Mouse (Mus musculus) embryonic facial prominence, embryonic 15.5 days (tissue): ENCODE data around the gene Rabl6. TPM values are rescaled to one million over a fixed set of nuclear protein-coding genes. Genes with fewer than 3 reads are reported as not detected.

ENCODE experiments used
- ATAC-seq: fragments of 200-750 bp; cut with Nextera tagmentation; 2 replicates; pipeline ENCODE4 v1.8.0; 2017; ENCODE audit warnings: low read depth, moderate TSS enrichment; ENCODE audit not compliant: insufficient number of reproducible peaks, low FRiP score, low TSS enrichment
- H3K27ac ChIP-seq: fragments of 300-500 bp; sonication (generic); replicated peaks from 2 replicates; pipeline ENCODE4 v1.5.1; 2015; ENCODE audit warnings: mild to moderate bottlenecking, inconsistent platforms
- H3K27me3 ChIP-seq: fragments of 300-500 bp; sonication (generic); 2 replicates; pipeline ENCODE4 v1.6.1; 2015; ENCODE audit warnings: inconsistent platforms
- H3K36me3 ChIP-seq: fragments of 300-500 bp; sonication (generic); 2 replicates; pipeline ENCODE4 v1.6.1; 2015; ENCODE audit warnings: mild to moderate bottlenecking, inconsistent platforms
- H3K4me1 ChIP-seq: fragments of 300-500 bp; sonication (generic); 2 replicates; pipeline ENCODE4 v1.6.1; 2015; ENCODE audit warnings: inconsistent platforms
- H3K4me2 ChIP-seq: fragments of 300-500 bp; sonication (generic); replicated peaks from 2 replicates; pipeline ENCODE4 v1.6.1; 2015; ENCODE audit warnings: mild to moderate bottlenecking, inconsistent platforms
- H3K4me3 ChIP-seq: fragments of 300-500 bp; sonication (generic); replicated peaks from 2 replicates; pipeline ENCODE4 v1.5.1; 2015; ENCODE audit warnings: mild to moderate bottlenecking, inconsistent platforms
- H3K9ac ChIP-seq: fragments of 300-500 bp; sonication (generic); 2 replicates; pipeline ENCODE4 v1.6.1; 2015; ENCODE audit warnings: inconsistent platforms
- H3K9me3 ChIP-seq: fragments of 300-500 bp; sonication (generic); replicated peaks from 2 replicates; pipeline ENCODE4 v1.6.1; 2016; ENCODE audit warnings: inconsistent platforms
- WGBS: fragments of 180-500 bp; shearing (Covaris S2); methylation state at CpG from one replicate; pipeline ENCODE4 v1.1.7; 2015; 5-methylcytosine and 5-hydroxymethylcytosine counted together
- polyA plus RNA-seq: library from polyadenylated mRNA; unstranded; fragments of >200 nt; fragmentation: Nextera tagmentation; extraction: Ambion mirVana; gene quantifications from 2 replicates; pipeline ENCODE4 v1.2.1, GENCODE M21; 2015

The Rabl6 gene
- polyA plus RNA-seq, 1 experiment from 2014 or later = 83.3 TPM

DNA sequence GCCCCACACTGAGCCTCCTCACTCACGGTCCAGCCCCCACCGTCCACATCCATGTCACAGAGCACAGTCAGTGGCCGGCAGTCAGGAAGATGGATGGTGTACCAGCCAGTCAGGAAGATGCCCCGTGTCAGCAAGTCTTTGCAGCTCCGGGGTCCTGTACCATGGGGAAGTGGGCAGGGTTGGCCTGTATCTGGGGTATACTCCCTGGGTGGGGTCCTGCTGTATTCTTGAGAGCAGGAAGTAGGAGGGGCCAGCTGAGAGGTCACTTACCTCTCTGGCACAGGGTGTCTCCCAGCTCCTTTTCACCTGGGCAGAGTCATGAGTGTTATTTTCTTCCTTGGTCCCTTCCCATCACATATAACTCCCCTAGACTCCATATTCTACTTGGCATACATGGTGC is 17.7 kb upstream of the Rabl6 start:
- no peaks in the 10 kb centered on the region for H3K36me3 ChIP-seq
- no peak overlapping the region for H3K4me3 ChIP-seq
- ATAC-seq = no peak
- H3K27ac ChIP-seq = no peak overlapping the region
- H3K27me3 ChIP-seq = no peaks in the 10 kb centered on the region
- H3K9ac ChIP-seq = no peak overlapping the region
- H3K9me3 ChIP-seq = no peaks in the 10 kb centered on the region
- H3K4me1 ChIP-seq = peaks cover 14% of the 10 kb centered on the region
- WGBS = 72% methylated on average over 5 of the region's 5 CpGs
- H3K4me2 ChIP-seq = no peak overlapping the region

DNA sequence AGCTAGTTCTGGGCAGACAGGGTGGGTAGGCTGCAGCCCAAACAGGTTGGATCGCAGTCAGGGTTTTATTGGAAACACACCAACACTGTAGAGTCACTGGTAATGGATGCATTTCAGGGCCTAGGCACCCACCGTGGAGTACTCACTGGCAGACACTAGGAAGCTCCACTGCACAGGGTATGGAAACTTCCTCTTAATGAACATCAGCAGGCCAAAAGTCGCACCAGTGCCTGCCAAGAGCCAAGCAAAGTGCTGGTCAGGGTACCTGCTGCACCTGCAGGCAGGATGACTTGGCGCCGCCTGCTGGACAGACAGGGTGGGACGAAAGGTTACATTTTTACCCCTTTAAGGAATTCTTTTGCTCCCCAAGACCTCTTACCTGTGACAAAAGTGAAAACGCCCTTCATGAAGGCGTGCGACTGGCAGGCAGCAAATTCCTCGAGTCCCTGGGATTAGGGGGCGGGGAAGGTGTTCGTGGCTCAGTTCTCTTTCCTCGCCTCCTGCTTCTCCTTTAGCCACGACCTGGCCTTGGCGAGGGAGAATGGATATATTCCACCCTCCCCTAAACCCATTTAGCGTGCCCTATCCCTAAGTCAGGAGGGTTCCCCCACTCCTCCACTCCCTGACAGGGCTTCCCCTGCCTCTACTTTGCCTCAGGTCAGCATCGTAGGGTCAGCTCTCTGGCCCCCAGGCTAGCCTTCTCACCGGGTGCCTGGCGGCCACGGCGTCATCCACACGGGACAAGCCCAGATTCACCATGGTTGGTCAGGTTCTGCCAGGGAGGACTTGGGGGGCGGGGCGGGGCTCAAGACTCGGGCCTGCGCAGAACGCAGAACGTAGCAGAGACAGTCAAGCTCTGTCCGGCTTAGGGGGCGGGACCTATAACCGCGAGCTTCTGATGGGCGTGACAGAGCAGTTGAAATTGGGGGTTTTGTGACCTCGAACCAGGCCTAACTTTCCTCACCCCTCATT is 13.2 kb upstream of the Rabl6 start, which contains the start of gene Tmem141:
TSS of gene Tmem141 (minus strand) at position 777 of the 972 bp plus-strand sequence.
- Histone ChIP-seq H3K27me3 (peaks cover 16% of the 10 kb centered on the region), H3K9me3 (no peaks in the 10 kb centered on the region), H3K4me2 (peak within 1 kb of the TSS; percentile 83), H3K4me3 (peak within 1 kb of the TSS; percentile 53), H3K36me3 (no peaks in the 10 kb centered on the region), H3K4me1 (peaks cover 22% of the 10 kb centered on the region), H3K9ac (peak within 1 kb of the TSS; percentile 35; the same call in 1 of the 2 replicates), H3K27ac (peak within 1 kb of the TSS; percentile 71)
- ATAC-seq = peak; percentile 84
- 5% methylated on average over 34 of the region's 34 CpGs for WGBS

DNA sequence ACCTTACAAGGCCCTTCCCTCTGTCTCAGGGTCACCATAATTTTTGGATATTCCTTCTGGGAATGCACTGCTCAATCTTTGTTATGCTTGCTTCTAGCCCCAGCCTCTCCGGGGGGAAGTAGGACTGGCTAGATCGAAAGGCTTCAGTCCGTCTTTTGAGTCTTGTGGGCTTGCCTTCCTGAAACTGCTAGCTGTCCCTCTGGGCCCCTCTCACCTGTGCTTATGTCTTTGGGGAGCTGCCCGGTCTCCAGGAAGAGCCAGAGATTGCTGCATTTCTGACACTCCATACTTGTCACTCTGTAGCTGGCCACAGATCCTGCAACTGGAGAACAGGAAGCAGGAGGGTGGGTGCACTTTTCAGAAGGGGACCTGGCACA is 12.5 kb upstream of the Rabl6 start:
- Histone ChIP-seq H3K9ac (no peak overlapping the region), H3K4me1 (peaks cover 29% of the 10 kb centered on the region), H3K36me3 (no peaks in the 10 kb centered on the region), H3K9me3 (no peaks in the 10 kb centered on the region), H3K4me2 (peak overlapping the region; percentile 83), H3K4me3 (peak overlapping the region; percentile 53; the same call in 1 of the 2 replicates), H3K27me3 (peaks cover 23% of the 10 kb centered on the region), H3K27ac (peak overlapping the region; percentile 71; the same call in 1 of the 2 replicates)
- no peak for ATAC-seq
- WGBS = 70% methylated on average over 4 of the region's 4 CpGs

DNA sequence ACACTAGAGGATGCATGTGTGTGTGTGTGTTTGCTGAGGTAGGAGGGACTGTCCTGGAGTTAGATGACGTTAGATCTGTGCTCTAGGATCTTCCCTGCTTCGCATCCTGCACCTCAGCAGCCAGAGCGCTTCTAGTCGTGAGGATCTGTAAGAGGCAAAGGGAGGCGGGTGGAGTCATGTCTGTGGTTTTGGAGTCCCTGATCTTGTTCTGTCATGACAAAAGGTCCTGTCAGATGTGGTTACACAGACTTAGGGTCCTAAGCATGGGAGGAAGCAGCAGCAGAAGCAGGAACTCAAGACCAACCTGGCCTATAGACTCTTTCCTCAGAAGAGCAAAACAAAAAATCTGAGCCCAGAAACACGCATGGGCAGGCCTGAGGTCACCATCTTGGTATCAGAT is 12.1 kb upstream of the Rabl6 start:
- no peak for ATAC-seq
- Histone ChIP-seq H3K4me3 (no peak overlapping the region), H3K27me3 (peaks cover 27% of the 10 kb centered on the region), H3K27ac (0 out of 2 replicates have a peak overlapping the region, but pooled peaks have one; percentile 71), H3K9ac (no peak overlapping the region), H3K4me1 (peaks cover 31% of the 10 kb centered on the region), H3K9me3 (no peaks in the 10 kb centered on the region), H3K36me3 (no peaks in the 10 kb centered on the region), H3K4me2 (no peak overlapping the region; the same call in 1 of the 2 replicates)
- 55% methylated on average over 6 of the region's 6 CpGs for WGBS

DNA sequence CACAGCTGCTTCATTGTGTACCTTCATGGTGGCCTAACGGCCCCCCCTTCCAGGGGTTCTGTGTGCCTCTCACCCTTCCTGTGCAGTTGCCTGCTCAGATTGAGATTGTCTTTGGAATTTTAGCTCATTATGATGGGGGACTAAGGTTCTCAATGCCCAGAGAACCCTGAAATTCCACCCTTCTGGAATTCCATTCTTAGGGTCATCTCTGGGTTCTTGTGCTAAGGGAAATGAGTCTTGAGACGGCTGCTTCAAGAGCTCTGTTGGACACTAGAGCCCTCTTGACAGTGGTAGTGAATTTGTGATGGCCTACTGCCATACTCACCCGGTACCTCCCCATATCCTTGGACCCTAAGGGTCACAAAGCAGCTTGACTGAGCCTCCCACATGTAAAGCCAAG is 9.3 kb upstream of the Rabl6 start, which contains the start of gene Ccdc183:
TSS of gene Ccdc183 (minus strand) at position 101 of the 400 bp plus-strand sequence.
- no peak for ATAC-seq
- Histone ChIP-seq H3K27ac (no peak within 1 kb of the TSS), H3K4me3 (no peak within 1 kb of the TSS), H3K27me3 (peaks cover 38% of the 10 kb centered on the region), H3K36me3 (no peaks in the 10 kb centered on the region), H3K9me3 (no peaks in the 10 kb centered on the region), H3K4me1 (peaks cover 31% of the 10 kb centered on the region), H3K4me2 (peak within 1 kb of the TSS; percentile 42; the same call in 1 of the 2 replicates), H3K9ac (no peak within 1 kb of the TSS)
- 73% methylated on average over 3 of the region's 3 CpGs for WGBS

DNA sequence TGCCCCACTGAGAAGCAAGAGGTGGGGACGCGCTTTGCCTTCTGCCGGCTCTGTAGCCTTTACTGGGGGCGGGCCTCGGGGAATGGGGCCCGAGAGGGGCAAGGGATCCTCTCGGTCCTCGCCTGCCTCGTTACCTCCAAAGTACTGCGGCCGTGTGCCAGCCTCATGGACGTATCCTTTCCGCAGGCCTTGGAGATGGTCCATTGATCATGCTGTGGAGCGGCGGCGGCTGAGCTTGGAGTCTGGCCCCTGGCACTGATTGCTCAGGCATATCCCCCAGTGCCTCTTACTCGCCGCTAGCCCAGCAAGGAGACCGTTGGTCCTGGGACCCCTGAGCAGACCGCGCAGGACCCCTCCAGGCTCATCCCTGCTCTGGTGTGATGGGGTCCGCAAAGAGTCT is 8.1 kb upstream of the Rabl6 start:
- WGBS = 15% methylated on average over 22 of the region's 22 CpGs
- ATAC-seq = no peak
- Histone ChIP-seq H3K9me3 (no peaks in the 10 kb centered on the region), H3K36me3 (no peaks in the 10 kb centered on the region), H3K4me2 (peak overlapping the region; percentile 42), H3K4me1 (peaks cover 21% of the 10 kb centered on the region), H3K4me3 (peak overlapping the region; percentile 11; the same call in 1 of the 2 replicates), H3K9ac (no peak overlapping the region), H3K27ac (no peak overlapping the region), H3K27me3 (peaks cover 38% of the 10 kb centered on the region)

DNA sequence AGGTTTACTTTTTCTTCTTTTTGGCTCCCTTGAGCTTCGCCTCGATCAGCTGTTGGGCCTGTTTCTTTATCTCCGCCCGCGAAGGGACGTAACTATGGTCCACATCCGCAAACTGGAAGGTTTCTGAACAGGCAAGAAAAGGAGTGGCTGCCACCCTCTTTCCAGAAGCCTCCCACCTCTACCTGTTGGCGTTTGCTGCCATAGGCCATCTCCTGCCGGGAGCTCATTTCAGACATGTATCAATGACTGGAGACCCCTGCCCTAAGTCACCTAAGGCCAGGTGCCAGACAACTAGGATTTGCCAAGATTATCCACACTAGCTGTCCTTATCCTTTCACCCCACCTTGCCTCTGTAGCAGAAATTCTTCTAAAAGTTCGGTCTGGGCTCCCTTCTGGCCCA is 350 bp upstream of the Rabl6 start:
- H3K4me2 ChIP-seq = peak overlapping the region; percentile 62
- H3K4me1 ChIP-seq = peaks cover 18% of the 10 kb centered on the region
- WGBS = 61% methylated on average over 10 of the region's 10 CpGs
- peak overlapping the region; percentile 100 for H3K4me3 ChIP-seq
- no peaks in the 10 kb centered on the region for H3K36me3 ChIP-seq
- ATAC-seq = peak; percentile 11; the same call in 1 of the 2 replicates
- H3K9me3 ChIP-seq = no peaks in the 10 kb centered on the region
- H3K27ac ChIP-seq = peak overlapping the region; percentile 97
- H3K27me3 ChIP-seq = no peaks in the 10 kb centered on the region
- H3K9ac ChIP-seq = peak overlapping the region; percentile 98; the same call in 1 of the 2 replicates

DNA sequence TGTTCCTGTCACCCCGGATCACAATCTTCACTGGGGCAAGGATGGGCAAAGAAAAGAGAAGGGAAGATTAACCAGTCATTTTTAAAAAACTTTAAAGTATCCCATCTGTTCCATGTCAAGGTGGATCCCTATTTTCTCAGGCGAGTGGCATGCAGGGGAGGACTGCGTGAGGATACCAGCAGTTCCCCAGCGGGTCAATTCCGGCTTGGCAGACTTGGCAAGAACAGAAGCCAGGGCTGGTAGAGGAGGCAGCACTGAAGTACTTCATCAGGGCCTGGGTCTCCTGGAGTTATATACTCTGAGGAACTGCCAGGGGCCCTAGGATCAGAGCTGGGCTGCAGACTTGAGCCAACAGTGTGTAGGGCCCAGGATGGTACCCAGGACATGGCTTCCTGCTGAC is 5.8 kb downstream of the Rabl6 start:
- no peak for ATAC-seq
- Histone ChIP-seq H3K4me3 (no peak overlapping the region), H3K4me1 (peaks cover 13% of the 10 kb centered on the region), H3K36me3 (peaks cover 58% of the 10 kb centered on the region), H3K9ac (no peak overlapping the region), H3K4me2 (no peak overlapping the region), H3K27ac (no peak overlapping the region), H3K9me3 (no peaks in the 10 kb centered on the region), H3K27me3 (no peaks in the 10 kb centered on the region)
- WGBS = 92% methylated on average over 5 of the region's 5 CpGs

DNA sequence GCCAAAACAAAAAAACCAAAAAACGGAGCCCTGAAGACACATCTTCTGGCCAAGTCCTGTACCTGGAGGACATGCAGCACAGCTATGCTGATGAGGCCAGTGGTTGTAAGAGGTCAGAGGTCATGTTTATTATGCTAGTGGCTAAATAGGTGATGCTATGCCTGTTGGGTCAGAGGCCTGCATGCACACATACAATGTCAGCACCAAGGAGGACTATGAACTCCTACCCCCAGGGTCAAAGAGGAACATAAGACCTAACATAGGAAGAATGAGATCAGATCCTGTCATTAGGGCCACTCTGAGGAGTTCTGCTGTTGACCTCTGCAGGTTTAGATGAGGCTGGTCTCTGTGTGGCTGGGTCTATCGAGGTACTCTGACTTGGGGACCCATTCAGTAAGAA is 8.3 kb downstream of the Rabl6 start:
- H3K9me3 ChIP-seq = no peaks in the 10 kb centered on the region
- 93% methylated on average over 2 of the region's 2 CpGs for WGBS
- no peak overlapping the region for H3K27ac ChIP-seq
- ATAC-seq = no peak
- no peak overlapping the region for H3K4me3 ChIP-seq
- H3K4me1 ChIP-seq = no peaks in the 10 kb centered on the region
- peaks cover 83% of the 10 kb centered on the region for H3K36me3 ChIP-seq
- H3K27me3 ChIP-seq = no peaks in the 10 kb centered on the region
- H3K4me2 ChIP-seq = no peak overlapping the region
- no peak overlapping the region for H3K9ac ChIP-seq

DNA sequence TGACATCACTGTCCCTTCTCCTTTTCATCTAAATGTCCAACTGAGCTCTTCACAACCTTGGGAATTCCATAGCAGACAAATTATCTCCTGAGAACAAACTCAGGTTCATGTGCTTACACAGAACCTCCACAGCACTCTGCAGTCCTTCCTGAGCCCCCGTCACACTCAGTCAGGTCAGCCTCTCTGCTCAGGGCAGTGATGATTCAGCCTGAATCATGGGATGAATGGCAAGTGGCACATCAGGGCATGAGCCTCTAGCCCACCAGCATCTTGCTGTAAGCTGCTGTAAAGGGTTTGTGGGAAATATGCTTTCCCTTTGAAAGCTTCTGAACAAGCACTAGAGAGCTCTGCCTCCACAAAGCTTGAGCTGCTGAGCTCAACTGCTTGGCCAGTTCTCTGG is 9.6 kb downstream of the Rabl6 start:
- no peak overlapping the region for H3K4me3 ChIP-seq
- H3K9me3 ChIP-seq = no peaks in the 10 kb centered on the region
- 86% methylated on average over 1 of the region's 1 CpGs for WGBS
- H3K36me3 ChIP-seq = peaks cover 91% of the 10 kb centered on the region
- no peaks in the 10 kb centered on the region for H3K27me3 ChIP-seq
- no peaks in the 10 kb centered on the region for H3K4me1 ChIP-seq
- no peak overlapping the region for H3K9ac ChIP-seq
- no peak for ATAC-seq
- H3K27ac ChIP-seq = no peak overlapping the region
- no peak overlapping the region for H3K4me2 ChIP-seq

DNA sequence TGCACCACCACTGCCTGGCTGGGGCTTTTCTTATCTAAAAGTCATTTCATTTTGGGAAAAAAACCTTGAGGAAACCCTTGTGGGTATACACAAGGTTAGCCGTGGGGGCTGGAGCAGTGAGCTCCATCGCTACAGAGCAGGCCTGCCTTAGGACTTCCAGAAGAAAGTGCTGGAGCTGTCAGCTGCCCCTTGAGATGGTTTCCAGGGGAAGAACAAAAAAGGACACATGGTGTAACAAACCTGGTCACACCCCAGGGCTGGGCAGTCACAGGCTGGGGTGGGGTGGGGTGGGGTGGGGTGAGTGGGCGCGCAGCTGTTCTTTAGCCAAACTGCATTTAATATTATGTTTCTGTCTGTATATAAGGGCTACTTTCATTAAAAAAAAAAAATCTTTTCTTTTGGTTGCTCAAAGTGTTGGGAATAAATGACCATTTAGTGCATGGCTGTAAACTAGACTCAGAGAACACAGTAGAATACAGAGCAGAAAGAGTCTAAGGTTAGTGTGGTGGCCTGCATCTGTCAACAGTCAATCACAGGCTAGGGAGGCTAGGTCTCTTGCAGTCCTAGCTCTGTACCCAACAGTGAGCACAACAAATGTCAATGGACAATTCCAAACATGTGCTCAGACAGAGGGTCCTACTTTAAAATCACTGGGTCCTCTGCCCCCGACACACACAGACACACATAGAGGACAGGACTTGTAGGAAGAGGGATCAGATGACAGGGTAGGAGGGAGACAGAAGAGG is 11.4 kb downstream of the Rabl6 start:
- WGBS = 91% methylated on average over 5 of the region's 5 CpGs
- no peak for ATAC-seq
- Histone ChIP-seq H3K36me3 (peaks cover 95% of the 10 kb centered on the region), H3K9me3 (no peaks in the 10 kb centered on the region), H3K4me2 (no peak overlapping the region), H3K9ac (no peak overlapping the region), H3K4me3 (no peak overlapping the region), H3K27me3 (no peaks in the 10 kb centered on the region), H3K27ac (no peak overlapping the region), H3K4me1 (no peaks in the 10 kb centered on the region)
